Mouse (Mus musculus) forebrain, embryonic 16.5 days (tissue): ENCODE measurements around the gene Fut11. TPM values are rescaled to one million over a fixed set of nuclear protein-coding genes. Genes with fewer than 3 reads are reported as not detected.

Experiments
- ATAC-seq: fragments of 200-750 bp; cut with Nextera tagmentation; 2 replicates; pipeline ENCODE4 v1.8.0; 2017; ENCODE audit warnings: mild to moderate bottlenecking, moderate library complexity
- H3K27ac ChIP-seq: fragments of 300-500 bp; sonication (generic); 2 replicates; pipeline ENCODE4 v1.5.1; 2014; ENCODE audit warnings: low read length, control low read depth
- H3K27me3 ChIP-seq: fragments of 300-500 bp; sonication (generic); replicated peaks from 2 replicates; pipeline ENCODE4 v1.6.1; 2014; ENCODE audit warnings: low read length; ENCODE audit not compliant: control insufficient read depth, insufficient read depth
- H3K36me3 ChIP-seq: fragments of 300-500 bp; sonication (generic); 2 replicates; pipeline ENCODE4 v1.6.1; 2014; ENCODE audit not compliant: control insufficient read depth, insufficient read depth
- H3K4me1 ChIP-seq: fragments of 300-500 bp; sonication (generic); replicated peaks from 2 replicates; pipeline ENCODE4 v1.6.1; 2014; ENCODE audit warnings: low read length; ENCODE audit not compliant: control insufficient read depth, insufficient read depth
- H3K4me2 ChIP-seq: fragments of 300-500 bp; sonication (generic); 2 replicates; pipeline ENCODE4 v1.6.1; 2014; ENCODE audit warnings: mild to moderate bottlenecking, low read length, control low read depth
- H3K4me3 ChIP-seq: fragments of 300-500 bp; sonication (generic); replicated peaks from 2 replicates; pipeline ENCODE4 v1.5.1; 2014; ENCODE audit warnings: mild to moderate bottlenecking, low read length, control low read depth
- H3K9ac ChIP-seq: fragments of 300-500 bp; sonication (generic); replicated peaks from 2 replicates; pipeline ENCODE4 v1.6.1; 2014; ENCODE audit warnings: low read depth, low read length, control low read depth
- H3K9me3 ChIP-seq: fragments of 300-500 bp; sonication (generic); 2 replicates; pipeline ENCODE4 v1.6.1; 2016; ENCODE audit warnings: low read length; ENCODE audit not compliant: control insufficient read depth
- WGBS: fragments of 180-500 bp; shearing (Covaris S2); extraction: QIAGEN DNeasy Blood & Tissue Kit; methylation state at CpG from one replicate; pipeline ENCODE4 v1.1.7; 2014; 5-methylcytosine and 5-hydroxymethylcytosine counted together
- polyA plus RNA-seq: library from polyadenylated mRNA; unstranded; fragments of >200 nt; fragmentation: Nextera tagmentation; extraction: Ambion mirVana; gene quantifications from 2 replicates; pipeline ENCODE4 v1.2.1, GENCODE M21; 2015

Fut11 gene
- polyA plus RNA-seq, 1 experiment from 2014 or later, result 23.3 TPM

- 92% methylated on average over 2 of the region's 2 CpGs for WGBS
- Histone ChIP-seq H3K4me1 (peaks cover 15% of the 10 kb centered on the region), H3K9ac (no peak overlapping the region), H3K9me3 (no peaks in the 10 kb centered on the region), H3K27ac (no peak overlapping the region), H3K27me3 (peaks cover 6% of the 10 kb centered on the region), H3K4me2 (no peak overlapping the region; the same call in 1 of the 2 replicates), H3K36me3 (peaks cover 14% of the 10 kb centered on the region; the same call in 1 of the 2 replicates), H3K4me3 (no peak overlapping the region)
- ATAC-seq, result no peak
These were observed 21.8 kb upstream of the Fut11 start for GRCm38 (mm10) chr14:20672990-20673389.

GRCm38 (mm10) chr14:20673735-20674063, 21.1 kb upstream of the Fut11 start:
- peaks cover 6% of the 10 kb centered on the region for H3K27me3 ChIP-seq
- peak overlapping the region; percentile 49; the same call in 1 of the 2 replicates for H3K9ac ChIP-seq
- ATAC-seq, result peak; percentile 61
- WGBS, result 11% methylated on average over 13 of the region's 13 CpGs
- peak overlapping the region; percentile 69 for H3K27ac ChIP-seq
- peak overlapping the region; percentile 87 for H3K4me3 ChIP-seq
- peaks cover 19% of the 10 kb centered on the region; the same call in 1 of the 2 replicates for H3K36me3 ChIP-seq
- H3K4me1 ChIP-seq, result peaks cover 15% of the 10 kb centered on the region
- peak overlapping the region; percentile 89 for H3K4me2 ChIP-seq
- no peaks in the 10 kb centered on the region for H3K9me3 ChIP-seq

DNA sequence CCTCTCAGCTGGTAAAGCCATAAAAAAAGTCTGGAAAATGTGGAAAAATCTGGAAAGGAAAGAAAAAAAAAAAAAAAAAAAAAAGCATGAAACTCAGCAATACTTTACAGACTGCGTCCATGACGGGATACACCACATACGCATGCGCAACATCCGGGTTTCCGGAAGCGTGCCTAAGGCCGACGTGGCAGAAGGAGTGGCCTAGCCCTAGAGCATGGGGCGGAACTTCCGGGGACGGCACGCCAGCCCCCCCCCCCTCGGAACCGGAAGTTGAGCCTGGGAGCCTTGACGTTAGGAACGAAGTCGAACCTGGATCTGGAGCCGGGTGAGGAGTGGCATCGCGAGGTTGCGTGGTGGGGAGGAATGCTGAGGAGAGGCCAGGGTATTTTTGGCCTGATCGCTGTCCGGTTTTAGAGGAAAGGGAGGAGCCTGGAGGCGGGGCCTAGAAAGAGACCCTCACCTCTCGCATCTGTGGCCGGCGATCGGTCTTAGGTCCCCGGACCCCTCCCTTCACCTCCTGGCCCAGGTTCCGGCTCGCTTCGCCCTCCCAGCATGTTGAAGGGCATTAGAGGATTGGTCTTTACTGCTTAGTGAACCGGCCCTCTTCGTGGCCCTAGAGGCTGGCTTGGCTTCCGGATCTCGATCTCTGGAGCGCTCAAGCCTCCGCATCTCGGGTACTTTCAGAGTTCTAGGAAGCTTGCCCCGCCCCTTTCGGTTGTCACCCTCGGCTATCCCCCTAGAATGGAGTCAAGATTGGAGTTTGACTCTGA, 20.5 kb upstream of the Fut11 start, which contains the start of gene Sec24c:
Sec24c (plus strand) TSS at position 245 of the 770 bp plus-strand sequence.
- peaks cover 15% of the 10 kb centered on the region for H3K4me1 ChIP-seq
- H3K4me2 ChIP-seq, result peak within 1 kb of the TSS; percentile 89
- H3K9me3 ChIP-seq, result no peaks in the 10 kb centered on the region
- peak within 1 kb of the TSS; percentile 78 for H3K27ac ChIP-seq
- under 1% methylated on average over 43 of the region's 43 CpGs for whole genome bisulfite sequencing
- H3K4me3 ChIP-seq, result peak within 1 kb of the TSS; percentile 87
- peak; percentile 98 for ATAC-seq
- H3K9ac ChIP-seq, result peak within 1 kb of the TSS; percentile 80
- peaks cover 19% of the 10 kb centered on the region; the same call in 1 of the 2 replicates for H3K36me3 ChIP-seq
- peaks cover 6% of the 10 kb centered on the region for H3K27me3 ChIP-seq

DNA sequence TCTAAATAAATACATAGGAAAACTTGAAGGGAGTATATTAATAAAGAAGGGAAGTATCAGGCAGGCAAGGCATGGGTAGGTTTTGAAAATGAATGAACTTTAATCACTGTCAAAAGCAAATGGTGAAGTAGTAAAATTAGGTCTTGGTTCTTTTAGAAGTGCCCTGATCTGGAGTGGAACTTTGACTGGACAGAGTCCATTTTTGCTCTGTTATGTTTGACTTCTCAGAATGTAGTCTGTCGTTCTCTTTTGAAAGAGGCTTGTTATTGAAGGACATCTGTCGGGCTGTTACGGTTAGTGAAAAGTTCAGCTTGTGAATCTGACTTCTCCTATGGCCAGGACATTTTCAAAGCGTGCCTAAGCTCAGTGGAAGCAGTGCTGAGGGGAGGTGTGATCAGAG, 16.9 kb upstream of the Fut11 start:
- Histone ChIP-seq H3K36me3 (peaks cover 43% of the 10 kb centered on the region), H3K9me3 (no peaks in the 10 kb centered on the region), H3K9ac (no peak overlapping the region), H3K27me3 (no peaks in the 10 kb centered on the region), H3K27ac (no peak overlapping the region), H3K4me2 (no peak overlapping the region), H3K4me1 (peaks cover 15% of the 10 kb centered on the region), H3K4me3 (no peak overlapping the region)
- ATAC-seq, result no peak
- 92% methylated on average over 4 of the region's 4 CpGs for WGBS

- Histone ChIP-seq H3K27ac (no peak overlapping the region), H3K9me3 (no peaks in the 10 kb centered on the region), H3K9ac (no peak overlapping the region), H3K36me3 (peaks cover 54% of the 10 kb centered on the region), H3K4me3 (no peak overlapping the region), H3K4me1 (no peaks in the 10 kb centered on the region), H3K4me2 (no peak overlapping the region), H3K27me3 (no peaks in the 10 kb centered on the region)
- no peak for ATAC-seq
- WGBS, result 94% methylated on average over 2 of the region's 2 CpGs
These were observed 13.0 kb upstream of the Fut11 start for GRCm38 (mm10) chr14:20681742-20682141.

GRCm38 (mm10) chr14:20682498-20682897, 12.3 kb upstream of the Fut11 start:
- no peaks in the 10 kb centered on the region for H3K4me1 ChIP-seq
- ATAC-seq, result no peak
- WGBS, result 80% methylated on average over 3 of the region's 3 CpGs

DNA sequence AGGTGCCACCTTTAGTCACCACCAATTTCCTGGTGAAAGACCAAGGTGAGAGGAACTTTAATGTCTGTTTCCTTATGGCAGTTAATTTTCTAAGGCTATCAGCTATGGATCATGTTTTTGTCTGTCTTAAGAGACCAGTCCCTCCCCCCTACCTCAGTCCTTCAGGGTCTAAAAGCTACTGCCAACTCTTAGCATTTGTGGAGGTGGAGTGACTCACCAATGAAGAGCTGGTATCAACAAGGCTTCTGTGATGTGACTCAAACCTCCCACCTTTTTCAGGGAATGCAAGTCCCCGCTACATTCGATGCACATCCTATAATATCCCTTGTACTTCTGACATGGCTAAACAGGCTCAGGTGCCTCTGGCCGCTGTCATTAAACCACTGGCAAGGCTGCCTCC, 8.2 kb upstream of the Fut11 start:
- WGBS, result 95% methylated on average over 3 of the region's 3 CpGs

More at GRCm38 (mm10) chr14:20682498-20682897, 12.3 kb upstream of the Fut11 start:
- Histone ChIP-seq H3K9ac (no peak overlapping the region), H3K36me3 (peaks cover 57% of the 10 kb centered on the region), H3K4me2 (no peak overlapping the region), H3K27me3 (no peaks in the 10 kb centered on the region), H3K27ac (no peak overlapping the region), H3K9me3 (no peaks in the 10 kb centered on the region), H3K4me3 (no peak overlapping the region)

DNA sequence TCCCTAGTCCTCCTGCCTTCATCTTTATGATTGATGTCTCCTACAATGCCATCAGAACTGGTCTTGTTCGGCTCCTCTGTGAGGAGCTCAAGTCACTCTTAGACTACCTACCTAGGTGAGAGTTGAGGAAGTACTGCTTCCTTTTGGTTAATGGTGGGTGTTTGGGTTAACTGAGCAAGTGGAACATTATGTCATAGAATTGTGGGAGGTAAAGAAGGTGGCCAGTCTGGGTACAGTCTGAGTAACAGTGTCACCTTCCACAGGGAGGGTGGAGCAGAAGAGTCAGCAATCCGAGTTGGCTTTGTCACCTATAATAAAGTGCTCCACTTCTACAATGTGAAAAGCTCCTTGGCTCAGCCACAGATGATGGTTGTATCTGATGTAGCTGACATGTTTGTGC, 5.8 kb upstream of the Fut11 start:
- WGBS, result 87% methylated on average over 2 of the region's 2 CpGs
- H3K4me3 ChIP-seq, result no peak overlapping the region
- no peaks in the 10 kb centered on the region for H3K27me3 ChIP-seq
- no peak overlapping the region for H3K9ac ChIP-seq
- no peak overlapping the region for H3K27ac ChIP-seq
- no peak overlapping the region for H3K4me2 ChIP-seq
- peaks cover 50% of the 10 kb centered on the region for H3K36me3 ChIP-seq
- ATAC-seq, result no peak
- H3K4me1 ChIP-seq, result no peaks in the 10 kb centered on the region; the same call in 1 of the 2 replicates
- H3K9me3 ChIP-seq, result no peaks in the 10 kb centered on the region

More for the DNA sequence above, 8.2 kb upstream of the Fut11 start:
- Histone ChIP-seq H3K4me1 (no peaks in the 10 kb centered on the region), H3K4me3 (no peak overlapping the region), H3K36me3 (peaks cover 55% of the 10 kb centered on the region), H3K4me2 (no peak overlapping the region), H3K9ac (no peak overlapping the region), H3K27me3 (no peaks in the 10 kb centered on the region), H3K9me3 (no peaks in the 10 kb centered on the region), H3K27ac (no peak overlapping the region)
- no peak for ATAC-seq

DNA sequence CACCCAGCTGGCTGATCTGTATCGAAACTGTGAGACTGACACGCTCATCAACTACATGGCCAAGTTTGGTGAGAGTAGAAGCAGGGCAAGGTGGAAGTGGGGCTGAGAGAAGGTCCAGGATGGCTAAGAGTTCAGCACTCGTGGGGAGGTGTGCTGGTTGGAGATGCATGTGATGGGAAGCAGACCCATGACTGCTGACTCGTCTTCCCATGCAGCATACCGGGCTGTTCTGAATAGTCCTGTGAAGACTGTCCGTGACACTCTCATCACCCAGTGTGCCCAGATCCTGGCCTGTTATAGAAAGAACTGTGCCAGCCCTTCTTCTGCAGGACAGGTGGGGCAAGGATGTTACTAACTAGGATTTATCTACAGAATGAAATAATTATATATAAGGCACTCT, 3.0 kb upstream of the Fut11 start:
- Histone ChIP-seq H3K27me3 (no peaks in the 10 kb centered on the region), H3K36me3 (peaks cover 40% of the 10 kb centered on the region), H3K9ac (no peak overlapping the region), H3K9me3 (no peaks in the 10 kb centered on the region), H3K4me1 (peaks cover 17% of the 10 kb centered on the region), H3K27ac (no peak overlapping the region), H3K4me3 (no peak overlapping the region), H3K4me2 (no peak overlapping the region)
- no peak for ATAC-seq
- 94% methylated on average over 6 of the region's 6 CpGs for WGBS
